Mouse (Mus musculus) forebrain, embryonic 12.5 days (tissue): ENCODE data around the gene Dnmt1. TPM values are rescaled to one million over a fixed set of nuclear protein-coding genes. Genes with fewer than 3 reads are reported as not detected.

Experiments
- ATAC-seq: fragments of 200-750 bp; cut with Nextera tagmentation; 2 replicates; pipeline ENCODE4 v1.8.0; 2017; ENCODE audit warnings: moderate TSS enrichment; ENCODE audit not compliant: low FRiP score
- H3K27ac ChIP-seq: fragments of 300-500 bp; sonication (generic); 2 replicates; pipeline ENCODE4 v1.5.1; 2016; ENCODE audit warnings: mild to moderate bottlenecking
- H3K27me3 ChIP-seq: fragments of 300-500 bp; sonication (generic); 2 replicates; pipeline ENCODE4 v1.6.1; 2016; ENCODE audit warnings: mild to moderate bottlenecking
- H3K36me3 ChIP-seq: fragments of 300-500 bp; sonication (generic); replicated peaks from 2 replicates; pipeline ENCODE4 v1.6.1; 2016; ENCODE audit warnings: mild to moderate bottlenecking
- H3K4me1 ChIP-seq: fragments of 300-500 bp; sonication (generic); 2 replicates; pipeline ENCODE4 v1.6.1; 2016
- H3K4me2 ChIP-seq: fragments of 300-500 bp; sonication (generic); 2 replicates; pipeline ENCODE4 v1.6.1; 2016; ENCODE audit warnings: mild to moderate bottlenecking, moderate library complexity
- H3K4me3 ChIP-seq: fragments of 300-500 bp; sonication (generic); replicated peaks from 2 replicates; pipeline ENCODE4 v1.5.1; 2016; ENCODE audit warnings: mild to moderate bottlenecking
- H3K9ac ChIP-seq: fragments of 300-500 bp; sonication (generic); 2 replicates; pipeline ENCODE4 v1.6.1; 2016; ENCODE audit warnings: mild to moderate bottlenecking
- H3K9me3 ChIP-seq: fragments of 300-500 bp; sonication (generic); 2 replicates; pipeline ENCODE4 v1.6.1; 2016
- WGBS: fragments of 180-500 bp; shearing (Covaris S2); methylation state at CpG from one replicate; pipeline ENCODE4 v1.1.7; 2016; 5-methylcytosine and 5-hydroxymethylcytosine counted together
- polyA plus RNA-seq: library from polyadenylated mRNA; unstranded; fragments of >200 nt; fragmentation: Nextera tagmentation; extraction: Ambion mirVana; gene quantifications from 2 replicates; pipeline ENCODE4 v1.2.1, GENCODE M21; 2016

Gene Dnmt1
- polyA plus RNA-seq, 1 experiment from 2014 or later = 134 TPM

DNA sequence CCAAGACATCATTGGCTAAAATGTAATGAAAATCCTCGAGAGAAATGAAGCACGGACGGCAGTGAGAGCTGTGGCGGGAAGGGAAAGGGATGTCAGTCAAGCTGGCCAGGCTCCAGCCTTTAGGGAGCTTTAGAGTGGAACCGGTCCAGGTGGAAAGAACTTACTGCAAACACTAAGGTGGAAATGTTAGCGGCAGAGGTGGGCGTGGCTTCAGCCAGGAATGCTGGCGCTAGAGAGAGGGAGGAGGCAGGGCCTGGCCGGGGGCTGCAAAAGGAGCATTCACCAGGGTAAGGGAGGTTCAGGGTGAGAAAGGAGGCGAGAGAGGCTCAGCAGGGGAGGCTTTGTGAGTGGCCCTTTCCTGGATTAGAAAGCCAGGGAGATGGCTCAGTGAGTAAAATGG is 31.2 kb upstream of the Dnmt1 start:
- Histone ChIP-seq H3K9ac (no peak overlapping the region), H3K9me3 (no peaks in the 10 kb centered on the region), H3K36me3 (no peaks in the 10 kb centered on the region), H3K4me1 (peaks cover 6% of the 10 kb centered on the region), H3K4me2 (peak overlapping the region; percentile 20; the same call in 1 of the 2 replicates), H3K27me3 (peaks cover 26% of the 10 kb centered on the region), H3K4me3 (no peak overlapping the region), H3K27ac (no peak overlapping the region)
- WGBS = 4% methylated on average over 10 of the region's 10 CpGs
- no peak for ATAC-seq

DNA sequence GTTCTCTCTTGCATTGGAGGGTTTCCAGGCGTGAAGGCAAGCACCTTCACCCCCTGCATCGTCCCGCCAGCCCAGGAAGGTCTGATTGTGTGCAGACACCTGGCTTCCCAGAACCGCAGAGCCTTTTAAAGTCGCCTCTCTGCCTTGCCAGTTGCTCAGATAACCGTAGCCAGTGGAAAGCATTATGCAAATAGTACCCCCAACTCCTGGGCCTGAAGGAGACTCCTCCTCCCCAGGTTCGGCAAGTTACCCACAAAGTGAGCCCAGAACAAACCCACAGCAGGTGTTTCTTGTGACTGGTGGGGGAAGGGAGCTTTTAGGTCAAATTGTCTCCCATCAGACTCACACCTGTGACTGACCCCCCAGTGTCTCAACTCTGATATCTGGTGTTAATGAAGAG is 28.3 kb upstream of the Dnmt1 start:
- H3K27me3 ChIP-seq = peaks cover 26% of the 10 kb centered on the region
- H3K36me3 ChIP-seq = no peaks in the 10 kb centered on the region
- no peak overlapping the region for H3K27ac ChIP-seq
- H3K4me1 ChIP-seq = peaks cover 6% of the 10 kb centered on the region
- no peak overlapping the region for H3K4me2 ChIP-seq
- H3K9ac ChIP-seq = no peak overlapping the region
- ATAC-seq = no peak
- 20% methylated on average over 7 of the region's 7 CpGs for WGBS
- no peaks in the 10 kb centered on the region for H3K9me3 ChIP-seq
- no peak overlapping the region for H3K4me3 ChIP-seq

DNA sequence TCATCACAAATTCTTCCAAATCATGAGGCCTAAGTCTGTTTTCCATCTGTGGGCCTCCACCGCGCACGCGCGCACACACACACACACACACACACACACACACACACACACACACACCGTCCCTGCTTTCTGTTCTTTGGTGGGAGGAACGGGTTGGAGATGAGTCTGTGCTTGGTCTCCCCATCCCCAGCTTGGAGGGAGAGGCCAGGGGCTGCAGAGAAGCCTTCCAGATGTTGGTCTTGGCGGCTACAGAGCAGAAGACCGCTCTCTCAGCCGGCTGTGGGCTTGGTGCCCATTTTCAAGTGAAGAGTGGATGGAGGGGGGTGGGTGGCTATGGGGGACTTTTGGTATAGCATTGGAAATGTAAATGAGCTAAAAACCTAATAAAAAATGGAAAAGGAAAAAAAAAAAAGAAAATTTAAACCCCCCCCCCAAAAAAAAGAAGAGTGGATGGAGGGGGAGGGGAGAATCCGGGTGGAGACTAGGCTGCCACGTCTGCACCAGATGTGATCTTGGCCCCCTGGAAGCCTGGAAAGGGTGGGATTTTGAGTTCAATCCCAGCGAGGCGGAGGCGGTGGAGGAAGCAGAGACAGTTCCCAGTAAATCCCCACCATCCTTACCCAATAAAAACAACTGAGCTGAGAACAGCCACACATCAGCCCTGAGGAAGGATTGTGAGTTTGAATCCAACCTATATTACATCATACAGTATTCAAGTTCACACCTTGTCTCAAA is 27.4 kb upstream of the Dnmt1 start:
- no peak for ATAC-seq
- Histone ChIP-seq H3K27ac (no peak overlapping the region), H3K9ac (no peak overlapping the region), H3K27me3 (peaks cover 27% of the 10 kb centered on the region), H3K9me3 (no peaks in the 10 kb centered on the region), H3K4me2 (no peak overlapping the region), H3K4me3 (no peak overlapping the region), H3K36me3 (no peaks in the 10 kb centered on the region), H3K4me1 (peaks cover 6% of the 10 kb centered on the region)
- WGBS = 64% methylated on average over 15 of the region's 15 CpGs

DNA sequence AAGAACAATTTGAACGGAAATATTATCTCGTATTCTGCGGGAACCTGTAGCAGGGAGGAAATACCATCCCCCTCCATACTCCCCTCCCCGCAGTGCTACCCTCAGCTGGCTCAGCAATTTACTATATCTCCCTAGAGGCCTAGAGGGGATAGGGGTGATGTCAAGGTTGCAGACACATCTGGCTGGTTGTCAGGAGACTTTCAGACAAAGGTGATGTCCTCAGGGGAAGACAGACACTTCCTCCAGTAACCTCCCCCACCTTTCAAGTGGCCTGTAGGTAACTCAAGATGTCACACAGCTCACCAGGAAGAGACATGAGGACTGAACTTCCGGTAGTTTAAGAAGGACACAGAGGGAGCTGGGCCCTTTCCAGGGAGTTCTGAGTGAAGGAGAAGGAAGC is 23.5 kb upstream of the Dnmt1 start:
- H3K27me3 ChIP-seq = peaks cover 14% of the 10 kb centered on the region; the same call in 1 of the 2 replicates
- H3K9ac ChIP-seq = no peak overlapping the region
- WGBS = 74% methylated on average over 5 of the region's 5 CpGs
- H3K4me3 ChIP-seq = no peak overlapping the region
- ATAC-seq = no peak
- no peak overlapping the region for H3K4me2 ChIP-seq
- H3K4me1 ChIP-seq = no peaks in the 10 kb centered on the region
- no peaks in the 10 kb centered on the region for H3K36me3 ChIP-seq
- H3K27ac ChIP-seq = no peak overlapping the region
- H3K9me3 ChIP-seq = no peaks in the 10 kb centered on the region

DNA sequence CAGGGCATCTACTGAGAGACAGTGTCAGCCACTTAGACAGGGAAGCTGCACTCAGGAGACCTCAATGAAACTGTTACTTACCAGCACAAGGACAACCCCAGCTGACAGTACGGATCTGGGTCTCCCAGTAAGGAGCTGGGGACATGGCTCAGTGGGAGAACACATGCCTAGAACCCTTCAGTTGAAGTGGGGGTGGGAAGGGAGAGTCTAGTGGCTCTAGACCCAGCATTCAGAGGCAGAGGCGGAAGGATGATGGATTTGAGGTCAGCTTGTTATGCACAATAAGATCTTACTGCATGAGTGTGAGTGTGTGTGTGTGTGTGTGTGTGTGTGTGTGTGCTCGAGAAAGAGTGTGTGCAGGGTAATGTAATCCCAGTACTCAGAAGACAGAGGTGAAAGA is 22.5 kb upstream of the Dnmt1 start:
- peaks cover 7% of the 10 kb centered on the region; the same call in 1 of the 2 replicates for H3K27me3 ChIP-seq
- ATAC-seq = no peak
- H3K9me3 ChIP-seq = no peaks in the 10 kb centered on the region
- H3K9ac ChIP-seq = no peak overlapping the region
- 79% methylated on average over 3 of the region's 3 CpGs for WGBS
- H3K4me2 ChIP-seq = no peak overlapping the region
- H3K27ac ChIP-seq = no peak overlapping the region
- H3K36me3 ChIP-seq = no peaks in the 10 kb centered on the region
- no peaks in the 10 kb centered on the region for H3K4me1 ChIP-seq
- H3K4me3 ChIP-seq = no peak overlapping the region

DNA sequence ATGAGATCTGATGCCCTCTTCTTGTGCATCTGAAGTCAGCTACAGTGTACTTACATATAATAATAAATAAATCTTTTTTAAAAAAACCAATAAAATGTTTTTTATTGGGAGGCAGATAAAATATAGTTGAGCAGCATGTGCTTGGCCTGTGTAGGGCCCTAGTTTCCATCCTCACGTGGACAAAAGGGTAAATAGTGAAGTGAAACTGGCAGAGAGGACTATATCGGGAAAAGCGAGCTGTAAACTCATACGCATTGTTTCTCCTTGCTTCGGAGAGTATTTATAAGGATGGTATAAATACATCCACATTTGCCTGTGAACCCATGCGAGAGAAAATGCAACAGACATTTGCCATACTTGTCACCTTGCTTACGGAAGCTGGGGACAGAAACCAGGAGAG is 20.1 kb upstream of the Dnmt1 start:
- Histone ChIP-seq H3K4me3 (no peak overlapping the region), H3K9me3 (no peaks in the 10 kb centered on the region), H3K27me3 (peaks cover 7% of the 10 kb centered on the region; the same call in 1 of the 2 replicates), H3K36me3 (no peaks in the 10 kb centered on the region), H3K9ac (no peak overlapping the region), H3K4me2 (no peak overlapping the region), H3K27ac (no peak overlapping the region), H3K4me1 (peaks cover 12% of the 10 kb centered on the region)
- ATAC-seq = no peak
- 92% methylated on average over 7 of the region's 7 CpGs for WGBS

DNA sequence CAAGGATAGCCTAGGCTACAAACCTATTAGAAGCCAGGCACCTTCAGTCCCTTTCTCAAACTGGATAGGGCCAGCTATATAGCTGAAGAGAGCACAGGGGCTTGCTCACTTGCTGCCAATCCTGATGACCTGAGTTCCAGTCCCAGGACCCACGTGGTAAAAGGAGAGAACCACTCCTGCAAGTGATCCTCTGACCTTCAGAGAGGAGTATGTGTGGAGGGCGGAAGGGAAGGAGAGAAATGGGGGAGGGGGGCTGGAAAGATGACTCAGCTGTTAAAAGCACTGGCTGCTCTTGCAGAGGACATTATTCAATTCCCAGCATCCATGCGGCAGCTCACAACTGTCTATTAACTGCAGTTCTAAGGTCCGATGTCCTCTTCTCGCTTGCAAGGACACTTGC is 19.5 kb upstream of the Dnmt1 start:
- ATAC-seq = no peak
- no peaks in the 10 kb centered on the region for H3K9me3 ChIP-seq
- WGBS = 72% methylated on average over 5 of the region's 5 CpGs
- H3K4me1 ChIP-seq = peaks cover 17% of the 10 kb centered on the region
- no peak overlapping the region for H3K27ac ChIP-seq
- no peaks in the 10 kb centered on the region for H3K36me3 ChIP-seq
- H3K9ac ChIP-seq = no peak overlapping the region
- no peak overlapping the region for H3K4me2 ChIP-seq
- peaks cover 12% of the 10 kb centered on the region; the same call in 1 of the 2 replicates for H3K27me3 ChIP-seq
- H3K4me3 ChIP-seq = no peak overlapping the region

DNA sequence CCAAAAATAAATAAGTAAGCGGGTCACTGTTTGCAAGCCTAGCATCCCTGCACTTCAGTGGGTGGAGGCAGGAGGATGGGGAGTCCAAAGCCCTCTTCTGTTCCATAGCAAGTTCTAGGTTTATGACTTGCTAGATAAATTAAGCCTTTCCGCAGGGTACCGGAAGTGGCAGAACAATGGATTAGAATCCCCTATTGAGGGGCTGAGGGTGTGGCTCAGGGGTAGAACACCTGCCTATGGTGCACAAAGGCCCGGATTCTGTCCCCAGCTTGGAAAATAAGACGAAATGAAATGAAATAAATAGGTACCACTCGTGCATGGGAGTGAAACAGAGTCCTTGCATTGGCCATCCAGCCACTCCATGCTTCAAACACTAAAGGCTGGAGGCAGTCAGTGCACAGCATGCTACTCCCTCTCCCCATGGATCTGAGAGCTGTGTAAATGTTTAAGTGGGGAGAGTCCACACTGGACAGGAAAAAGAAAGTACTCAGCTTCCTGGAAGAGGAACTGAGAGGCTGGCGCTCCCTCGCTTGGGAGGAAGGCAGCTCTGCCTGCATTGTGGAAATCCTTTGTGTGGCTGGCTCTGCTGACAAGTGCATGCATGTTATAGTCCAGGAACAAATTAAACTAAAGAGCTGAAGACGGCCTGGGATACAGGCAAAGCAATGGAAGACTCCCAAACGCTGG is 18.9 kb upstream of the Dnmt1 start:
- no peaks in the 10 kb centered on the region for H3K36me3 ChIP-seq
- H3K4me2 ChIP-seq = no peak overlapping the region
- ATAC-seq = no peak
- peaks cover 12% of the 10 kb centered on the region; the same call in 1 of the 2 replicates for H3K27me3 ChIP-seq
- peaks cover 17% of the 10 kb centered on the region for H3K4me1 ChIP-seq
- 59% methylated on average over 10 of the region's 10 CpGs for WGBS
- H3K27ac ChIP-seq = no peak overlapping the region
- no peak overlapping the region for H3K9ac ChIP-seq
- no peaks in the 10 kb centered on the region for H3K9me3 ChIP-seq
- H3K4me3 ChIP-seq = no peak overlapping the region

DNA sequence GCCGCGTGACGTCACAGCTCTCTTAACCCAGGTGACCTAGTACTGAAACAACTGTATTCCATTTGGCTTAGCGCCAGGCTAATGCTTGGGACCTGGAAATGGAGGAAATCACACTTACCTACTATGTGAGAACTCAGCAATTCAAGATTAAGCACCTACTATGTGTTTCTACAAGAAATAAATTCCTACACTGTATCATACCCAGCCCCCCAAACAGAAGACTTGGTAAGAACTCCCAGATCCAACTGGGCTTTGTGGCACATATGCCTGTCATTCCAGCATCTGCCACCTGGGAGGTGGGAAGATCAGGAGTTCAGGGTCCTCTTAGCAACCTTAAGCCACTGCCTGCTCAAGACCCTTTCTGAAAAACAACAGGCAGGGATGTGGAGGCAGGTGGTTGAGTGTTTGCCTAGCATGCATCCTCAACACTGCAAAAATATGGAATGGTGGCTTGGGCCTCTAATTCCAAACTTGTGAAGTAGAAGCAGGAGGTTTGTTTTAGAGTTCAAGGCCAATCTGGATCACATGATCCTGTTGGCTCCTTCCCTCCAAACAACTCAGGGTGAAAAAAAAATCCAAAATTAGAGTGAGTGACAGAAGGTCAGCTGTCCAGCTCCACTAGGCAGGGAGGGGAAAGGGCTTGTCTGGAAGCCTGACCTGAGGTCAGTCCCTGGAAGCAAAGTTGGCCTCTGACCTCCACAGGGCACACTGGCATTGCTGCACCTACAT is 17.4 kb upstream of the Dnmt1 start:
- Histone ChIP-seq H3K27me3 (peaks cover 11% of the 10 kb centered on the region; the same call in 1 of the 2 replicates), H3K4me2 (peak overlapping the region; percentile 94), H3K9ac (peak overlapping the region; percentile 80; the same call in 1 of the 2 replicates), H3K4me3 (peak overlapping the region; percentile 77), H3K4me1 (peaks cover 32% of the 10 kb centered on the region), H3K9me3 (no peaks in the 10 kb centered on the region), H3K36me3 (no peaks in the 10 kb centered on the region), H3K27ac (peak overlapping the region; percentile 74; the same call in 1 of the 2 replicates)
- WGBS = 2% methylated on average over 4 of the region's 4 CpGs
- ATAC-seq = peak; percentile 11; the same call in 1 of the 2 replicates

DNA sequence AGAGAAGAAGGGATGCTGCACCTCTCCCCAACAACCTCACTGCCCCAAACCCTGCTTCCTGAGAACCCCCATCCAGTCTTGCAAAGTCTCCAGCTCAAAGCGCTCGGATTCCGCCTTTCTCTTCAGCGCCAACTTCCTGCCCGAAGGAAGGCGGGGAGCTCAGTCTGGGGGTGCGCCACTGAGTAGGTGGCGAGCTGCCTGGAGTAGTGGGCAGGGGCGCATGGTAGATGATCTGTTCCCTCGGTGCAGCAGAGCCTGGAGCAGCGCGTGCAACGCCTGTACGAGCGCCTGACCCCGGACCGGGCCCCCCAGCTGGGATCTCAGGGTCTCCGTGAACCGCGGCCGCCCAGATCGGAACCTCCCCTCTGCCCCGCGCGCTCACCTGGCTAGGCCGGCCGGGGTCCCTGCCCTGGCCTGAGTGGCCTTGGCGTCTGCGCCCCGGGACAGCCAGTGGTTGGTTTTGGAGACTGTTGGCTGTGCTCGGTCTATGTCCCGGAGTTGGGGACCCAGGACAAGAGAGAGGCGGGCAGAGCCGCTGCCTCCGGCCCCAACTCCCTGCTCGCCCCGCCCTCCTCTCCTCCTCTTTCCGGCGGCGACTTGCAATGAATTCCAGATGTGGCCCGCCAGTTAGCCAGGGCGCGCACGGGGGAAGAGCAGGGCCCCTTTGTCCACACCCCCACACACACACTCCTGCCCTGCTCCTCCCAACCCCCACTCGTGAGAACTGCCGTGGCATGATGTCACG is 16.7 kb upstream of the Dnmt1 start, which contains the start of gene S1pr2:
Gene S1pr2, minus strand, starts transcription at position 566 of the 745 bp plus-strand sequence.
- under 1% methylated on average over 42 of the region's 47 CpGs for WGBS
- H3K36me3 ChIP-seq = no peaks in the 10 kb centered on the region
- peaks cover 32% of the 10 kb centered on the region for H3K4me1 ChIP-seq
- peak within 1 kb of the TSS; percentile 80 for H3K9ac ChIP-seq
- H3K27me3 ChIP-seq = peaks cover 5% of the 10 kb centered on the region; the same call in 1 of the 2 replicates
- H3K9me3 ChIP-seq = no peaks in the 10 kb centered on the region
- peak within 1 kb of the TSS; percentile 94 for H3K4me2 ChIP-seq
- H3K27ac ChIP-seq = peak within 1 kb of the TSS; percentile 74
- H3K4me3 ChIP-seq = peak within 1 kb of the TSS; percentile 77
- ATAC-seq = peak; percentile 69

DNA sequence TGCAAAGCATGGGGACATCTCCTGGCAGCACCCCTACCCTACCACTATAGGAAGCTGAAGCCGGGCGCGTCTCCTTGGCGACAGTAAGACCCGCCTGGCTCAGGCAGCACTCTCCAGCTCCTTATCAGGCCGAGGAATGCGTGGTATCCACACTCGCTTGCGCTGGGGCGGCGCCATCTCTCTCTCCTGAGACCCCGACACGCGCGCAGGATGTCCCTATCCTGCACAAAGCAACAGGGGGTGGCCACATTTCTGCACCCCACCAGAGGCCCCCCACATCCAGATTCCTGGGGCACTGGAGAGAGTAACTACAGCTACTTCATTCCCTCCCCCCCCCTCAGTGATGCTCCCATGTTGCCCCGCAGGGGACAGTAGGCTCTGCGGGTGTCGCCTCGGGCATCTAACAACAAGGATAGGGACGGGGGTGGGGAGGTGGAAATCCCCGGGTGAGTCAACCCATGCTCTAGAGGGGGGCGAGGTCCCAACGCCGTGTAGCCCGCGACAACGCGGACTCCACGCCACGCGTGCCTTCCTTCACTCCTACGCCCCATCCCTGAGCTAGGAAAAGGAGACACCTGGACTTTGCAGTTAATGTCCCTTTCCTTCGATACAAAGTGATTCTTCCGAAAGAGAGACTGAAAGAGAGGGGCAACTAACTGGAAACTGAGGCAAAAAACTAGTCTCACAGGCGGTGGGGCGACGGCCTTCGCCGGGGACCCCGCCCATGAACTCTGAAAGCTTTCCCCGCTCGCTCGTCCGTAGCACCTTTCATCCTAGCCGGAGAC is 15.9 kb upstream of the Dnmt1 start:
- H3K36me3 ChIP-seq = no peaks in the 10 kb centered on the region
- no peaks in the 10 kb centered on the region for H3K9me3 ChIP-seq
- H3K9ac ChIP-seq = peak overlapping the region; percentile 80
- under 1% methylated on average over 45 of the region's 45 CpGs for WGBS
- H3K27me3 ChIP-seq = peaks cover 5% of the 10 kb centered on the region; the same call in 1 of the 2 replicates
- peak; percentile 66 for ATAC-seq
- peaks cover 32% of the 10 kb centered on the region for H3K4me1 ChIP-seq
- peak overlapping the region; percentile 77 for H3K4me3 ChIP-seq
- H3K27ac ChIP-seq = peak overlapping the region; percentile 74
- peak overlapping the region; percentile 94 for H3K4me2 ChIP-seq
